Mouse (Mus musculus) small intestine, adult 2 months (tissue): ENCODE results near the gene Clcn1. TPM values are rescaled to one million over a fixed set of nuclear protein-coding genes. Genes with fewer than 3 reads are reported as not detected.

ENCODE experiments used
- H3K27ac ChIP-seq: fragments of 200-500 bp; 2 replicates; pipeline ENCODE4 v1.5.1; 2012; ENCODE audit warnings: low read depth, low read length, control low read depth, inconsistent platforms; ENCODE audit not compliant: insufficient read depth
- H3K27me3 ChIP-seq: fragments of 200-500 bp; 2 replicates; pipeline ENCODE4 v1.6.1; 2012; ENCODE audit warnings: mild to moderate bottlenecking, moderate library complexity, low read length, inconsistent platforms; ENCODE audit not compliant: control insufficient read depth, insufficient read depth
- H3K36me3 ChIP-seq: fragments of 200-500 bp; 2 replicates; pipeline ENCODE4 v1.6.1; 2012; ENCODE audit warnings: mild to moderate bottlenecking, low read length, control low read depth, inconsistent platforms; ENCODE audit not compliant: control insufficient read depth, insufficient read depth
- H3K4me1 ChIP-seq: fragments of 200-500 bp; 2 replicates; pipeline ENCODE4 v1.6.1; 2012; ENCODE audit warnings: low read length, inconsistent platforms, mixed read lengths; ENCODE audit not compliant: control insufficient read depth, insufficient read depth, insufficient read length
- H3K4me3 ChIP-seq: fragments of 200-500 bp; 2 replicates; pipeline ENCODE4 v1.5.1; 2012; ENCODE audit warnings: low read depth, mild to moderate bottlenecking, control low read depth, inconsistent platforms, low read length, moderate library complexity
- CTCF ChIP-seq: fragments of 200-500 bp; IDR thresholded peaks from 2 replicates; pipeline ENCODE4 v1.5.1; 2012; ENCODE audit warnings: low read depth, mild to moderate bottlenecking, control low read depth, inconsistent platforms, low read length, moderate library complexity, mixed read lengths; ENCODE audit not compliant: insufficient replicate concordance, insufficient read length; ENCODE audit errors: extremely low read depth
- POLR2A ChIP-seq: fragments of 200-500 bp; IDR thresholded peaks from 2 replicates; pipeline ENCODE4 v1.6.1; 2012; ENCODE audit warnings: low read depth, mild to moderate bottlenecking, control low read depth, inconsistent platforms, low read length, moderate library complexity
- WGBS: fragments of 180-500 bp; shearing (Covaris S2); methylation state at CpG from one replicate; pipeline ENCODE4 v1.1.7; 2018; 5-methylcytosine and 5-hydroxymethylcytosine counted together
- polyA plus RNA-seq: library from polyadenylated mRNA; depleted of rRNA; stranded (reverse); fragments of >200 nt; gene quantifications from 2 replicates; pipeline ENCODE4 v1.2.3, GENCODE M21; 2012

Clcn1 gene
- polyA plus RNA-seq, 1 experiment, result 0.18 TPM

- no peak for TF ChIP-seq CTCF
- no peak for TF ChIP-seq POLR2A
- H3K27me3 ChIP-seq, result no peaks in the 10 kb centered on the region
- H3K27ac ChIP-seq, result no peak overlapping the region
- 84% methylated on average over 2 of the region's 2 CpGs for WGBS
- no peaks in the 10 kb centered on the region for H3K36me3 ChIP-seq
- no peaks in the 10 kb centered on the region for H3K4me1 ChIP-seq
- H3K4me3 ChIP-seq, result no peak overlapping the region
Observed at GRCm38 (mm10) chr6:42253103-42253502, 33.4 kb upstream of the Clcn1 start.

- H3K36me3 ChIP-seq, result no peaks in the 10 kb centered on the region
- peaks cover 3% of the 10 kb centered on the region for H3K4me1 ChIP-seq
- TF ChIP-seq CTCF, result peak; percentile 80; the same call in 1 of the 2 replicates
- TF ChIP-seq POLR2A, result no peak
- no peaks in the 10 kb centered on the region for H3K27me3 ChIP-seq
- WGBS, result 7% methylated on average over 11 of the region's 11 CpGs
- H3K4me3 ChIP-seq, result no peak overlapping the region
- no peak overlapping the region for H3K27ac ChIP-seq
Observed at GRCm38 (mm10) chr6:42257303-42257863, 29.1 kb upstream of the Clcn1 start.

- Histone ChIP-seq H3K36me3 (no peaks in the 10 kb centered on the region), H3K4me3 (no peak overlapping the region), H3K4me1 (peaks cover 12% of the 10 kb centered on the region), H3K27me3 (no peaks in the 10 kb centered on the region), H3K27ac (peak overlapping the region; percentile 94)
- TF ChIP-seq POLR2A (no peak), CTCF (no peak)
- 16% methylated on average over 6 of the region's 6 CpGs for WGBS
Observed at GRCm38 (mm10) chr6:42260430-42260829, 26.1 kb upstream of the Clcn1 start.

- Histone ChIP-seq H3K4me3 (peak within 1 kb of the TSS; percentile 68), H3K36me3 (no peaks in the 10 kb centered on the region), H3K27ac (peak within 1 kb of the TSS; percentile 94), H3K27me3 (no peaks in the 10 kb centered on the region), H3K4me1 (peaks cover 14% of the 10 kb centered on the region)
- TF ChIP-seq POLR2A (0 out of 2 replicates have a peak, but pooled peaks have one; percentile 32), CTCF (no peak)
- WGBS, result 14% methylated on average over 20 of the region's 20 CpGs
Observed at GRCm38 (mm10) chr6:42261524-42262170, 24.8 kb upstream of the Clcn1 start, which contains the start of gene Tmem139. Tmem139 (plus strand) TSS chr6:42261970.

- no peaks in the 10 kb centered on the region for H3K27me3 ChIP-seq
- peak within 1 kb of the TSS; percentile 91 for H3K27ac ChIP-seq
- peak; percentile 98 for TF ChIP-seq CTCF
- no peak; the same call in 1 of the 2 replicates for TF ChIP-seq POLR2A
- H3K4me3 ChIP-seq, result peak within 1 kb of the TSS; percentile 97
- H3K36me3 ChIP-seq, result peaks cover 22% of the 10 kb centered on the region
- peaks cover 14% of the 10 kb centered on the region for H3K4me1 ChIP-seq
- under 1% methylated on average over 50 of the region's 51 CpGs for WGBS
Observed at GRCm38 (mm10) chr6:42264626-42265312, 21.7 kb upstream of the Clcn1 start, which contains the start of gene Casp2. Casp2 (plus strand) TSS chr6:42264985.

GRCm38 (mm10) chr6:42265391-42266330 is 20.8 kb upstream of the Clcn1 start:
- Histone ChIP-seq H3K27ac (peak overlapping the region; percentile 91), H3K4me3 (peak overlapping the region; percentile 97), H3K4me1 (peaks cover 14% of the 10 kb centered on the region), H3K27me3 (no peaks in the 10 kb centered on the region), H3K36me3 (peaks cover 28% of the 10 kb centered on the region)
- WGBS, result under 1% methylated on average over 21 of the region's 21 CpGs
- TF ChIP-seq CTCF, result no peak
